Mouse (Mus musculus) forebrain, embryonic 13.5 days (tissue): ENCODE measurements around the gene Cacna2d3. TPM values are rescaled to one million over a fixed set of nuclear protein-coding genes. Genes with fewer than 3 reads are reported as not detected.

Source experiments
- ATAC-seq: fragments of 200-750 bp; cut with Nextera tagmentation; 2 replicates; pipeline ENCODE4 v1.8.0; 2017
- H3K27ac ChIP-seq: fragments of 300-500 bp; sonication (generic); 2 replicates; pipeline ENCODE4 v1.5.1; 2015; ENCODE audit warnings: inconsistent platforms, mild to moderate bottlenecking, moderate library complexity
- H3K27me3 ChIP-seq: fragments of 300-500 bp; sonication (generic); 2 replicates; pipeline ENCODE4 v1.6.1; 2015; ENCODE audit warnings: mild to moderate bottlenecking, inconsistent platforms
- H3K36me3 ChIP-seq: fragments of 300-500 bp; sonication (generic); 2 replicates; pipeline ENCODE4 v1.6.1; 2015; ENCODE audit warnings: mild to moderate bottlenecking, inconsistent platforms; ENCODE audit not compliant: poor library complexity, severe bottlenecking
- H3K4me1 ChIP-seq: fragments of 300-500 bp; sonication (generic); 2 replicates; pipeline ENCODE4 v1.6.1; 2015; ENCODE audit warnings: inconsistent platforms
- H3K4me2 ChIP-seq: fragments of 300-500 bp; sonication (generic); 2 replicates; pipeline ENCODE4 v1.6.1; 2015; ENCODE audit warnings: inconsistent platforms, mild to moderate bottlenecking, moderate library complexity
- H3K4me3 ChIP-seq: fragments of 300-500 bp; sonication (generic); 2 replicates; pipeline ENCODE4 v1.5.1; 2015; ENCODE audit warnings: mild to moderate bottlenecking, inconsistent platforms
- H3K9ac ChIP-seq: fragments of 300-500 bp; sonication (generic); 2 replicates; pipeline ENCODE4 v1.6.1; 2015; ENCODE audit warnings: mild to moderate bottlenecking, inconsistent platforms
- H3K9me3 ChIP-seq: fragments of 300-500 bp; sonication (generic); replicated peaks from 2 replicates; pipeline ENCODE4 v1.6.1; 2016; ENCODE audit warnings: inconsistent platforms
- WGBS: fragments of 180-500 bp; shearing (Covaris S2); methylation state at CpG from one replicate; pipeline ENCODE4 v1.1.7; 2015; 5-methylcytosine and 5-hydroxymethylcytosine counted together
- polyA plus RNA-seq: library from polyadenylated mRNA; unstranded; fragments of >200 nt; fragmentation: Nextera tagmentation; extraction: Ambion mirVana; gene quantifications from 2 replicates; pipeline ENCODE4 v1.2.1, GENCODE M21; 2015

Gene Cacna2d3
- polyA plus RNA-seq, 1 experiment from 2014 or later: 12.3 TPM

DNA sequence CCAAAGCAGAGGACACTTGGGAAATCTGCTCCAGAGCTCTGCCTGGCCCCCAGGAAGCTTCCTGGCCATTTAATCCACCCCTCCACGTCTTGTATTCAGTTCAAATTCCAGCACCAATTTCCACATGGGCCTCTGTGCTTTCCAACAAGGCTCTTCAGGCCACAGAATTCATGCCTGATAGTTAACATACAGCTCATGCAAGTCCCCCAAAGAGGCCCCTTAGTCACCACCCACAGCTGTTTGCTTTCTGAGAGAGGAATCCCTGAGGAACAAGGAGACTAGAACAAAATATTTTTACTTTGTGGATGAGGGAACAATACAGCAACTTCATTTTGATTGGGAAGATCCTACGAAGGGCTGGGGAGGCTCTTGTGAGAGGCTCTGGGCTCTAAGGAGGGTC is 444.0 kb downstream of the Cacna2d3 start:
- no peak overlapping the region for H3K4me3 ChIP-seq
- H3K4me2 ChIP-seq: no peak overlapping the region
- WGBS: 52% methylated on average over 2 of the region's 2 CpGs

DNA sequence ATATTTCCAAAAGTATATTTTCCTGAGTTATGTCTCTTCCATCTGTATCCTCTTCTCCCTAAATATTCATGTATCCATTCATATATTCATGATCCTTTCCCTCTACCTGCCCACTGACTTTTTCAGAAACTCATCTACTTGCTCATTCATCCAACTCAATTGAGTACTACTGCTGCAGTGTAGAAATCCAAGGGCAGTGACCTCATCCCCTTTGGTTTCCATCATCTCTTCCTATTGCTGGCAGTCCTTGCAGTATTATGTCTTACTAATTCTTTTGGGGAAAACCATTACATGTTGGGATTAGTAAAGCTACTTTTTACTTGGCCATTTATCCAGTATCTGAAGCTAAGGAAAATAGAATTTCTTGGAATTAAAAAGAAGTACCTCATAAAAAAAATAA is 447.8 kb downstream of the Cacna2d3 start:
- H3K4me3 ChIP-seq: no peak overlapping the region
- H3K4me2 ChIP-seq: no peak overlapping the region
- H3K9me3 ChIP-seq: no peaks in the 10 kb centered on the region
- no peak overlapping the region for H3K9ac ChIP-seq
- no peak for ATAC-seq
- H3K27me3 ChIP-seq: no peaks in the 10 kb centered on the region
- H3K36me3 ChIP-seq: no peaks in the 10 kb centered on the region
- no peak overlapping the region for H3K27ac ChIP-seq
- no peaks in the 10 kb centered on the region; the same call in 1 of the 2 replicates for H3K4me1 ChIP-seq

More for the DNA sequence above, 444.0 kb downstream of the Cacna2d3 start:
- no peaks in the 10 kb centered on the region for H3K4me1 ChIP-seq
- no peaks in the 10 kb centered on the region for H3K9me3 ChIP-seq
- no peak overlapping the region for H3K9ac ChIP-seq
- H3K27me3 ChIP-seq: no peaks in the 10 kb centered on the region
- no peak for ATAC-seq
- no peaks in the 10 kb centered on the region for H3K36me3 ChIP-seq
- no peak overlapping the region for H3K27ac ChIP-seq

DNA sequence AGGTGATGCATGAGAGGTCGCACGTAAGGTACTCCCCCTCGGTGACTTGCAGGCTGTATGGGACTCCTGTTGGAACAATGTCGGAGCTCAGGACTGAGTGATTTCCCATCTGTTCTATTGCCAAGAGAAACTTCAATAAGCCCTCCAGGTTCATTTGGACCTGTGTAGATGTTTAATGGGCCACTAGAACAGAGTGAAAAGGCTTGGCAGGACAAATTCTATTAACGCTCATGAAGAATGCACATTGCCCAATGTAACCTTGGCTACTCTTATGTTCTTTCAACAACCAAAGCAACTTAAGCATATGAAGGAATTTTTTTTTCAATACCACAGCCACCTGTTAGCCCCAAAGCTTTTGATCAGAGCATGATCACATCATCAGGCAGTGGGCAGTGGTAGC is 451.1 kb downstream of the Cacna2d3 start:
- no peaks in the 10 kb centered on the region for H3K9me3 ChIP-seq
- no peak overlapping the region for H3K9ac ChIP-seq
- no peaks in the 10 kb centered on the region; the same call in 1 of the 2 replicates for H3K4me1 ChIP-seq
- no peak overlapping the region for H3K4me2 ChIP-seq
- H3K27me3 ChIP-seq: no peaks in the 10 kb centered on the region
- 81% methylated on average over 5 of the region's 5 CpGs for WGBS
- H3K36me3 ChIP-seq: no peaks in the 10 kb centered on the region
- no peak overlapping the region for H3K27ac ChIP-seq
- no peak for ATAC-seq
- no peak overlapping the region for H3K4me3 ChIP-seq

DNA sequence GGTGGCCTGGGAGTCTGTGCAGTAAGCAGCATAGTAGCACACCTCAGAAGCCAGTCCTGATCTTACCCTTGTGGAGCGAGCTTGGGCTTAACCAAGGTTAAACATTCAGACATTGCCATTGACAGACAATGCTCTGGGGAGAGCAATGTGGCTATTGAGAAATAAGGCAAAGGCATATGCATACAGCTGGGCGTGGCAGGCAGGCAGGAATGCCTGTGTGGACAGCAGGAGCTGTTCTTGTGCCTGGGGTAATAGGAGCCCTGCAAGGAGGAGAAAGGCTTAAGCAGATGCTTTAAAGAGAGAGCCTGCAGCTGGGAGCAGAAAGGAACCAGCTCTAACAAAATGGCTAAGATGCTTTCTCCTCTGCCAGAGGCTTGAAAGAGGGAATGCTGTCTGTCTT is 451.8 kb downstream of the Cacna2d3 start:
- Histone ChIP-seq H3K27me3 (no peaks in the 10 kb centered on the region), H3K4me3 (no peak overlapping the region), H3K27ac (no peak overlapping the region), H3K9me3 (no peaks in the 10 kb centered on the region), H3K9ac (no peak overlapping the region), H3K4me2 (no peak overlapping the region), H3K36me3 (no peaks in the 10 kb centered on the region), H3K4me1 (no peaks in the 10 kb centered on the region; the same call in 1 of the 2 replicates)
- no peak for ATAC-seq
- WGBS: 50% methylated on average over 2 of the region's 2 CpGs

DNA sequence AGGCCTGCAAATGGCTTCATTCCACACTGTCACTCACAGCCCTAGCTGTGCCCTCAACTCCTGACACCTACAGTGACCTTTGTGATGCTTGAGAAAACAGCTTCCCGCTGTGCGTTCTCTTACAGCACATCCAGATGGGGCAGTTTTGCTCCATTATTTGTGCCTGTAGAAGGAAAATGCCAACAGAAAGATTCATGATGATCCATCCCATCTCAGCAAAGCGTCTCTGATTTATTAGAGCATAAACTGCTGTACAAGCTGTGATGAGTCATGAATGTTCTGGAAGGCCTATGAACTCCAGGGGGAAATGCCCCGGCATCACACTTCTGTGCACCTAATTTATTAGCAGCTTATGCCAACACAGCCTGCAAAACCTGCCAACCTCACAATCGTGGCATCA is 453.1 kb downstream of the Cacna2d3 start:
- no peak overlapping the region for H3K9ac ChIP-seq

DNA sequence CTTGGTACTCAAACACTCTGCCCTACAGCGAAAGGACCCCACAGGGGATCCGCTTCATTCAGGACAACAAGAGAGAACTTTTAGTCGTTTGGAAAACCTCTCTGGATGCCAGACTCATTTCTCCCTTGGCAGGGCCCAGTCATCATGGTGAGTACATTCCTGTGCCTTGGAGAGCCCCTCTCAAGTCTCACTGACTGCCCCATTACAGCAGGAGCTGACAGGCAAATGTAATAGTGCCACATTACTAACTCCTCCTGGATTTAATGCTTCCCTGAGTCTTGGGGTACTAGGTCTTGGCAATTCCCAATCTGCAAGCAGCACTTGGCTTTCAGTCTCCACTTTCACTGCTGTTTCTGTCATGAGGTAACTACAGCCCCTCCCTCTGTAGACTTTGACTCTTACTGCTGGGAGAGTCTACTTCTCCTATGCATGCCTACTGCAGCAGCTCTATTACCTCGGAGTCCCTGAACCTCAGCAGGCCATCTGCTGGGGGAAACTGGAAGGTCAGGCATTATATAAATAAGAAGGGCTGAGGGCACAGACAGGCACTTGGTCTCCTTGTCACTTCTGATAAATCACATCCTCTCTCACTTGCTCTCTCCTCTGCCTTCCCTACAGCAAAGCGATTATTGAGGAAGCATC is 454.3 kb downstream of the Cacna2d3 start:
- H3K9ac ChIP-seq: no peak overlapping the region
- no peak overlapping the region for H3K27ac ChIP-seq
- WGBS: 66% methylated on average over 5 of the region's 5 CpGs
- no peaks in the 10 kb centered on the region for H3K36me3 ChIP-seq
- no peaks in the 10 kb centered on the region for H3K27me3 ChIP-seq
- no peak overlapping the region for H3K4me3 ChIP-seq
- H3K4me1 ChIP-seq: no peaks in the 10 kb centered on the region; the same call in 1 of the 2 replicates
- H3K9me3 ChIP-seq: no peaks in the 10 kb centered on the region
- no peak overlapping the region for H3K4me2 ChIP-seq
- ATAC-seq: no peak

More for the DNA sequence above, 453.1 kb downstream of the Cacna2d3 start:
- Histone ChIP-seq H3K4me1 (no peaks in the 10 kb centered on the region; the same call in 1 of the 2 replicates), H3K27ac (no peak overlapping the region), H3K4me3 (no peak overlapping the region), H3K36me3 (no peaks in the 10 kb centered on the region), H3K4me2 (no peak overlapping the region), H3K9me3 (no peaks in the 10 kb centered on the region), H3K27me3 (no peaks in the 10 kb centered on the region)
- no peak for ATAC-seq
- 74% methylated on average over 5 of the region's 5 CpGs for WGBS

DNA sequence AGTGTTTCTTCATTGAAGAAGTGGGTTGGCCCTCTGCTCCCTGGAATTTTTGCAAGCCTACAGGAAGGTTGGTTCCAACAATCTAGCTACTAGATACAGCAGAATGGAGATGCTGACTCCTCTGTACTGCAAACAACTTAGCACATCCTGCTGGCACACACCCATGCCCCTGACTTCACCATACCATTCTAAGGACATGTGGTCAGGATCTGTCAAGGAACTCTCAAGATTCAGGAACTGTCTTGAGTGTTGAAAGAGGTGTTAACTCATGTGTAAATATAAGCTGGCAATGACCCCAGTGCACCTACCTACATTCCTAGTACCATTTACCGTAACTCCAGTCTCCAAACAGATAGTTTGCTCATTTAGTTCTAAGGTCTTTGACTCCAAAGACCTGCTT is 461.0 kb downstream of the Cacna2d3 start:
- Histone ChIP-seq H3K4me2 (no peak overlapping the region), H3K4me1 (no peaks in the 10 kb centered on the region), H3K27me3 (no peaks in the 10 kb centered on the region), H3K4me3 (no peak overlapping the region), H3K9me3 (no peaks in the 10 kb centered on the region), H3K27ac (no peak overlapping the region), H3K36me3 (no peaks in the 10 kb centered on the region), H3K9ac (no peak overlapping the region)
- 94% methylated on average over 1 of the region's 1 CpGs for WGBS
- ATAC-seq: no peak

DNA sequence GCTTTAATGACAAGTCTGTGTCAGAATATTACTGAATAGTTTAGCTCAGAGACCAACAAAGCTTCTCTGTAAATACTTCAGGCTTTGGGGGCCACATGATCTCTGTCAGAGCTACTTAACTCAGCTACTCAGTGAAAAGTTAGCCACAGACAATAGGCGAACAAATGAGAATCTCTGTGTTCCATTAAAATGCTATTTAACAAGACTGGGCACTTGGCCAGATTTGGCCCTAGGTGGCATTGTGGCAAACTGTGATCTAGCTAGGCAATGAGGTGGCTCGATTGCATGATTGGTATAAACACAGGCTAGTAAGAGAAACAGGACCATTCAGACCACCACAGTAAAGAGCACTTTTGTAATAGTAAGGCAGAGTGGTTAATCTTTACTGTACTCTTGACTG is 478.1 kb downstream of the Cacna2d3 start:
- no peak overlapping the region for H3K9ac ChIP-seq
- 36% methylated on average over 2 of the region's 2 CpGs for WGBS
- no peak overlapping the region for H3K4me3 ChIP-seq
- H3K36me3 ChIP-seq: no peaks in the 10 kb centered on the region
- H3K4me2 ChIP-seq: no peak overlapping the region
- H3K9me3 ChIP-seq: peaks cover 5% of the 10 kb centered on the region; the same call in 1 of the 2 replicates
- no peaks in the 10 kb centered on the region for H3K4me1 ChIP-seq
- no peaks in the 10 kb centered on the region for H3K27me3 ChIP-seq
- ATAC-seq: no peak; the same call in 1 of the 2 replicates
- H3K27ac ChIP-seq: no peak overlapping the region

DNA sequence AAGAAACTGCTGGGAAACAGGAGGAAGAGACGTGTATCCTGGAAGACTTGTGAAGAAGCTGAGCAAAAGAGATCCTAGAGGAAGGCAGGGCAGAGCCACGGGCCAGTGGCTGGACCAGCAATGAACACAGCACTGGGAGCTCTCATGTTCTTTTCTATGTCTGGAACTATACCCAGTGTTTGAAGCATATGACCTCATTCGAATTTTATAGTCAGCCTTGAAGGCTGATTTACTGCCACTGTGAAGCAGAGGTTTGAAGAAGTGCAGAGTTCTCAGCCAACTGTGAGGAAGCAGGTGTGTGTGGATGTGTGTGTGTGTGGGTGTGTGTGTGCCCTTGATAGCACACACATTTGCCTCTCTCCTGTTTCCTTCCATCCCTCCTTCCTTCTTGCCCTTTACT is 483.2 kb downstream of the Cacna2d3 start:
- H3K4me2 ChIP-seq: no peak overlapping the region
- H3K4me1 ChIP-seq: no peaks in the 10 kb centered on the region
- no peak overlapping the region for H3K9ac ChIP-seq
- H3K36me3 ChIP-seq: no peaks in the 10 kb centered on the region
- no peaks in the 10 kb centered on the region for H3K9me3 ChIP-seq
- H3K4me3 ChIP-seq: no peak overlapping the region
- no peak overlapping the region for H3K27ac ChIP-seq
- H3K27me3 ChIP-seq: no peaks in the 10 kb centered on the region
- WGBS: 89% methylated on average over 3 of the region's 3 CpGs
- ATAC-seq: no peak

DNA sequence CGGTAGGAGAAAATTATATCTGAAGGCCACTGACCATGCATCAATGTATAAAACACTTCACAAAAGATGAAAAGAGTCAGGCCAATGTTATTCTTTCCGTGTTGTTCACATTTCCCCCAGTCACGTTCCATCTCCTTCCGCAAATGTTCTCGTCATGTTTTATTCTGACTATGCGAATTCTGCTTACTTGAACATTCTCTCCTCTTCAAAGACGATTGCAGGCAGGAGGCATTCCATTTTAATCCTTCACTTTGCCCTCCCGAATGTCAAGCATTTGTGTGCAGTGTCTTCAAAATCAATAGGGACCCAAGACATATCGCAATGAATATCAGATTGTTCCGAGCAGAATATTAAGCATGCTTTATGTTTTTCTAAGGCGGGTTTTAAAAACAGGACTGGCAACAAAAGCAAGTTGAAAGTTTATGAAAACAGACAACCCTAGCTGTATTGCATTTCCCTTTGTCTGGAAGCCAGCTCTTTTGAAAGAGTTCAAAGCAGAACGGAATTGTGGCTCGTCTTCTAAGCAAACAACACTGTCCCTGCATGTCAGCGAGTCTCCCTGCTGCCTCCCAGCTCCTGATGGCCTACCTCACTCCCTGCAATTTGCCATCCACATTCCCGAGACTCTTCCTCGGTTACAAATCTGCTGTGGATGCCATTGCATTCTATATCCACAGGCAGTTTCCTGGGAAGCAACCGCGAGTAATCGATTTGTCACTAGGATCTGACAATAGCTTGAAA is 492.5 kb downstream of the Cacna2d3 start:
- Histone ChIP-seq H3K27ac (no peak overlapping the region), H3K27me3 (no peaks in the 10 kb centered on the region), H3K4me2 (peak overlapping the region; percentile 9; the same call in 1 of the 2 replicates), H3K9ac (no peak overlapping the region), H3K4me3 (no peak overlapping the region), H3K36me3 (no peaks in the 10 kb centered on the region), H3K4me1 (peaks cover 16% of the 10 kb centered on the region; the same call in 1 of the 2 replicates), H3K9me3 (no peaks in the 10 kb centered on the region)
- ATAC-seq: no peak
- WGBS: 44% methylated on average over 19 of the region's 19 CpGs

DNA sequence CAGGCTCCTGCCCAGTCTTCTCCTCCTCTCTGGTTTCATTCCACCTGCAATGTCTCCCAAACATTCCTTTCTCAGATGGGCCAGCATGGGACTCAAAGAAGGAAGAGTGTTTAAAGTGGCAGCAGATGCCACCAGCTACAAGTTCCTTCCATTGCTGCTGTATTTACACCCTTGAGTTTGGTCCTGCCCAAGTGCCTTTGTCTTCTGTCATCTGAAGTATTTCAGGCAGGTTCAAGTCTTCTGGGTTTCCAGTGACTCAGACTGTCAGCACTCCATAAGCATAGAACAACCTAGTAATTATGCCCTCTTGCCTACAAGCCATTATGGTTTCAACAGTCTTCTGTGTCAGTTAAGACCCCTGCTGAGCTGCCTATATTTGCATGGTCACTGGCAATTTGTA is 493.2 kb downstream of the Cacna2d3 start:
- no peak overlapping the region for H3K27ac ChIP-seq
- H3K4me2 ChIP-seq: no peak overlapping the region
- ATAC-seq: no peak

DNA sequence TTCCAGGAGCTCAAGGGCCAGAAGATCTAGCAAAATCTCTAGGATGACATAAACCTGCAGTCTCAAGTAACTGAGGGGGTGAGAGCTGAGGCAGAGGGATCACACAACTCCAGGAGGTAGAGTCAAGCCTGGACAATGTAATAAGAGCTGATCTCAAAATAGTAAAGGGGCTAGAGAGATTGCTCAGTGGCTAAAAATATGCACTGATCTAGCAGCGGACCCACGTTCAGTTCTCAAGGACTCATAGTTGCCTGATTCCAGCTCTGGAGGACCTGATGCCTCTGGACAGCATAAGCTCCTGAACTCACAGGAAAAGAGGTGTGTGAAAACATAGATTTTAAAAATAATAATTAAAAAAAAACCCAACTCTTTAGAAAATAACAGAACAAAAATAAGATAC is 493.7 kb downstream of the Cacna2d3 start:
- no peak overlapping the region for H3K27ac ChIP-seq
- no peak for ATAC-seq
- H3K27me3 ChIP-seq: no peaks in the 10 kb centered on the region
- H3K9ac ChIP-seq: no peak overlapping the region
- no peaks in the 10 kb centered on the region for H3K36me3 ChIP-seq
- 82% methylated on average over 2 of the region's 2 CpGs for WGBS
- H3K9me3 ChIP-seq: no peaks in the 10 kb centered on the region
- H3K4me1 ChIP-seq: peaks cover 16% of the 10 kb centered on the region; the same call in 1 of the 2 replicates
- no peak overlapping the region for H3K4me3 ChIP-seq
- no peak overlapping the region for H3K4me2 ChIP-seq

More for the DNA sequence above, 493.2 kb downstream of the Cacna2d3 start:
- peaks cover 16% of the 10 kb centered on the region; the same call in 1 of the 2 replicates for H3K4me1 ChIP-seq
- H3K9ac ChIP-seq: no peak overlapping the region
- no peaks in the 10 kb centered on the region for H3K9me3 ChIP-seq
- H3K4me3 ChIP-seq: no peak overlapping the region
- H3K36me3 ChIP-seq: no peaks in the 10 kb centered on the region
- no peaks in the 10 kb centered on the region for H3K27me3 ChIP-seq
